Mouse (Mus musculus): ENCODE measurements around the gene Fgf3.
"Not testable (repeated sequence)": the region's sequence is repeated elsewhere in the genome, so short reads cannot be mapped to it uniquely, and the experiment has no call there.

Fgf3 gene

GRCm38 (mm10) chr7:144861056-144861768 is 23.3 kb downstream of the Fgf3 start:
- DNase-seq: no peak

- DNase-seq: no peak
Observed at GRCm38 (mm10) chr7:144861769-144862070, 23.8 kb downstream of the Fgf3 start.

- peak; percentile 28 for DNase-seq
Observed at GRCm38 (mm10) chr7:144862126-144862525, 24.2 kb downstream of the Fgf3 start.

DNA sequence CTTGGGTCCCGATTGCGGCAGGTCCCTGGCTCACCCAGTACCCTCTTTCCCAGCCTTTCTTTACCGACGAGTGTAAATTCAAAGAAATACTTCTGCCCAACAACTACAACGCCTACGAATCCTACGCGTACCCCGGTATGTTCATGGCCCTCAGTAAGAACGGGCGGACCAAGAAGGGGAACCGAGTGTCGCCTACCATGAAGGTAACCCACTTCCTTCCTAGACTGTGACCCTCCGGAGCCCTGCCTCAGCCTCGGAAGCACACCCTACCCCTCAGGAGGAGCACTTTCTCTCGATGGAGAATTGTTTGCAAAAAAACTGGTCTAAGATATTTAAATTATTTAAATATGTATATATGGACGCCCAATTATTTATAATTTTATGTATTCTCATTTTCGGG is 24.8 kb downstream of the Fgf3 start:
- DNase-seq: no peak

DNA sequence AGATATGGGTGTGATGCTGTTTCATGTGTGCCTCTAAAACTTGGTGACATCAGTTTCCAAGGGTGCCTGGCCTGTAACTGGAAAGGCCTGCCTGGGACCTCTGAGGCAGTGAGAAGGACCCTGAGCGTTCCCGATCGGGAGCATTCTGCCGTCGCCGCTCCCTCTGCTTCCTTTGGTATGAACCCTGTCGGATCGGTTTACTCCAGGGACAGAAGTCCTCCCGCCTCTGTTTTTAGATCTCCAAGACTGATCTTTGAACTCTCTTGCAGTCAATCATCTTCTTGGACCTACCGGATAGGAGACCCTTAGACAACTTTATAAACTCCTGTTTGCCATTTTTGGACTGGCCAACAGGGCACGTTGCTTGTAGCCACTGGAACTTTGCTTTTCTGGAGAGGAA is 25.3 kb downstream of the Fgf3 start:
- no peak for DNase-seq

DNA sequence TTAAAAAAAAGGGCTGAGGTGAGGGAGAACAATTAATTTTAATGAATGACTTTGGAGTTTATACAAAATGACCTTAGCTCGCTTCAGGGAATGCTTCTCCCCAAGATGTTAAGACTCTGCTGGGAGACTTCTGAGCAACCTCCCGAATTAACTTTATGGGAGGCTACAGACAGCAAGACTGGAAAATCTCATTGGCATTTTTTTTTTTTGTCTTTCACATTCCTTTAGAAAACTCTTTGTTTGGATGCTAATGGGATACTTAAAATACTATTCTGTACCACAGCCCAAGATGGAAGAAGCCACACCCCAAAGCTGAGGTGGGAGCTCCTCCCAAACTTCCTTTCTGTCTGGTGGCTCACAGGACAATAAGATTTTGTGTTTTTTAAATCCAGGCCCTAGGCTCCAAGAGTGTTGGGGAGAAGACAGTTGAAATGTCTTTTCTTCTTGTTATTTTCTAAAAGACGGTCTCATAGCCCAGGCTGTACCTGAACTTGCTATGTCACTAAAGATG is 26.3 kb downstream of the Fgf3 start:
- DNase-seq: no peak

GRCm38 (mm10) chr7:144867161-144867560 is 29.3 kb downstream of the Fgf3 start:
- no peak for DNase-seq

DNA sequence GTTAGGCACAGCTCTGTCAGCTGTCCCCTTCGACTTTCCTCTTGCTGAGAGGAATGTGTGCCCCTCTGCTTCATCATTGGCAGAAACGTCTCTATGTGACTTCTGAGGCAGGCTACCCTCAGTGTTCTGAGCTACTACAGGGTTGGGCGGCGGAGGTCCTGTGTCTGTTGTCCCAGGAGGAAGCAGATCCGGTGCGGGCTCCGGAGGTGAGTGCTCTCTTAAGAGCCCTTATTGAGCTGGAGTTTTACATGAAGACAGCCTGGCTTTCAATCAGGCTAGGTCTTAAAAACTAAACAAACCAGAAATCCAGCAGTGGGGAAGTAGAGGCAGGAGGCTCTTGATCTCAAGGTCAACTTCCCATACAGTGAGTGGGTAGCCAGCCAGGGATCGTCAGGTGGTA is 29.7 kb downstream of the Fgf3 start:
- DNase-seq: no peak

DNA sequence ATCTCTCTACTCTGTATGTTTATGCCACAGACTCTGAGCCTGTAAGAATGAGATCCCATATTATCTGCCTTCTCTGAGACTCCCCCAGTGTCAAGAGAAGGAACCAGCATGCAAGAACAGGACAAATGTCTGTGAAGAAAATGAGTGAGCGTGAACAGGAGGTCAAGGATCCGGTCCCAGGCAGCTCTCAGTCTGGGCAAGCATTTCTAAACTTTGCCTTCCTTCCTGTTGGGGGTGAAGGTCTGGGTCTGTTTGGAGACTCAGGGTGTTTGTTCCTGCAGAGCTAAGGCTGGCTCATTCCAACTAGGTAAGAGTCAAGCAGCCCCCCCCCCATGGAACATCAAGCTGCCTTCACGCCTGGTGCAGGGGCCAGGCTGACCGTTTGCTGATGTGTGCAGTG is 34.5 kb downstream of the Fgf3 start:
- no peak for DNase-seq

- DNase-seq: no peak
Observed at GRCm38 (mm10) chr7:144873160-144873559, 35.3 kb downstream of the Fgf3 start.

- no peak for DNase-seq
Observed at GRCm38 (mm10) chr7:144874226-144874625, 36.3 kb downstream of the Fgf3 start.

DNA sequence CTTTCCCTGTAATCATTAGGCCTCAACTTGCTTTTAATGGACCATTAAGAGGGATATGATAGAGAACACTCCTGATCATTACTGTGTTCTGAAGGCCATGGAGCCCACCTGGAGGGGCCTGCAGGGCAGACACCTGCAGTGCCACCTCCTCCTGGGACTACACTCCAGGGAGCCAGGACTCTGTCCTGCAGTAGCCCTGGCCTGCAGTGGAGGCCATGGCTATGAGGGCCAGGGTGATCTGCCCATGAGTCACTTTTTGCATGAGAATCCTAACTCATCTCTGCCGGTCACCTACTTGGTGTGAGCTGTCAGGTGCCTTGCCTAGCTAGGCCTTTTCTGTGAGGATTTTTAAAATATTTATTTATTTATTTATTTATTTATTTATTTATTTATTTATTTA is 40.5 kb downstream of the Fgf3 start:
- DNase-seq: no peak

DNA sequence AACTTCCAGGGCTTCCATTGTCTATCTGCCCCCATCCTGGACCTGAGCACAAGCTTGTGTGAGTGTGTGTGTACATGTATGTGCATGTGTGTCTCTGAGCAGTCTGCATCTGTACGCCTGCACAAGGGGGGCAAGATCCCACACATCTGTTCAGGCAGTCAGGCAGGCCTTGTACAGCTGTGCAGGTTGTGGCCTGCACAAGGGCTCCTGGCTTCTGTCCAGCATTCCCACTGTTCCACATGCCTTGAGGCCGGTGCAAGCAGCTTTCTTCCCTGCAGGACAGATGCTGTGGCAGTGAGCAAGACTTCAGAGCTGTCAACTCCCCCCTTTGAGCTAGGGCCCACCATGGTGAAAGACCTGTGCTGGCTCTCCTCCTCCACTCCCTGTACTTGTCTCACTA is 45.2 kb downstream of the Fgf3 start:
- DNase-seq: no peak

DNA sequence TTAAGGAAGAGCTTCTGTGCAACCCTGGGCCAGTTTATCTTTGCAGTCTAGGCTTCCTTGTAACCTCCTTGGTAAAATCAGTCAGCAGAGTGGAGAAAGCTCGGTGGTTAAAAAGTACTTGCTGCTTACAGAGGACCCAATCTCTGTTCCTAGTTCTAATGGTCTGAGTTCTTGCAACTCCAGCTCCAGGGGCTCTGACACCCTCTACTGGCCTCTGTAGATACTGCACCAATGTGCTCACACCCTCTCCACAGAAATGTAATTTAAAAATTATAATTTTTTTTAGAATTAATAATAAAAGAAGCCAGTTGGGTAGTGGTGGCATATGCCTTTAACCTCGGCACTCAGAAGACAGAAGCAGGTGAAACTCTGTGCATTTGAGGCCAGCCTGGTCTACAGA is 49.8 kb downstream of the Fgf3 start:
- no peak for DNase-seq

DNA sequence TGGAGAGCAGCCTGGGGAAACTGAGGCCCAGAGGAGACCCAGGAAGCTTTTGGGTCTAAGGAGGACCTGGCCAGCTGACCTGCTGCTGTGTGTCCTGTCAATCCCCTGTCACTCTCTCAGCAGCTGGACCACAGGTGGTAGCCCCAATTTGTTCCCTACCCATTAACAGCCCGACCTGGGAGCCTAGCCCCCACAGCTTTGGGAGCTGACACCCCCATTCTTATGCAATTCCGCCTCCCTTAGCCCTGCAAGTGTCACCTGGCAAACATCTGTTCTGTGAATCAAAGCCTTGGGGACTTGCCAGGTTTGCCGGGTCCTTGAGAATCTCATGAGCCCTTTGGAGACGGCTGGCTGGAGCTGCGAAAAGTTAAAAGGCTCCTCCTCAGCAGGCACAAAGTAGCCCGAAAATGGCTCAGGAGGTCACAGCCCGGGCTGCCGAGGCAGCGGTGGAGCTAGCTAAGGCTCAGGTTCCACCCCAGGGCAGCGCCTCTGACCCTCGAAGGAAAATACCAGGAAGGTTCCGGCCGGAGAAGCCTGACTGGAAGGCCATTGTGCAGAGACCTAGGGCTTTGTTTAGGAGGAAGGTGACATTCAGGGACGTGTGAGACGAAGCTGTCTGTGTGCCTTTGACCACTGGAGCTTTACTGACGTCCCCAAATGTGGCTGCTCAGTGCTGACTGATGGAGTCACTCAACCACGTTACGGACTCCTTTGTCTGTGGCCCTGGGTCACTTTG is 50.8 kb downstream of the Fgf3 start:
- DNase-seq: no peak

DNA sequence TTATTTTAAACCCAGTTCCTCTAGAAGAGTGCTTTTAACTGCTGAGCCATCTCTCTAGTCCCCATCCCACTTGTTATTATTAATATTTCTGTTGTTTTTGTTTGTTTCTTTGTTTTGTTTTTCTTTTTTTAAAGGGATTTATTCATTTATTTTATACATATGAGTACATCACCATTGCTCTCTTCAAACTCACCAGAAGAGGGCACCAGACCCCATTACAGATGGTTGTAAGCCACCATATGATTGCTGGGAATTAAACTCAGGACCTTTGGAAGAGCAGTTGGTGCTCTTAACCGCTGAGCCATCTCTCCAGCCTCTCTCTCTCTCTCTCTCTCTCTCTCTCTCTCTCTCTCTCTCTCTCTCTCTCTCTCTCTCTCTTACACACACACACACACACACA is 52.8 kb downstream of the Fgf3 start:
- DNase-seq: not testable (repeated sequence)

GRCm38 (mm10) chr7:144891863-144892262 is 54.0 kb downstream of the Fgf3 start:
- DNase-seq: no peak

GRCm38 (mm10) chr7:144892322-144892721 is 54.4 kb downstream of the Fgf3 start:
- DNase-seq: no peak

Measured in cerebellum, adult 11-12 months (tissue).